Mouse (Mus musculus): ENCODE measurements at regions not wholly inside any gene's neighbourhood (a gene's known extent, or its start where the extent isn't known, plus 50 kb on each side); places are given as distances from the start of the nearest gene placed in this dataset.

DNA sequence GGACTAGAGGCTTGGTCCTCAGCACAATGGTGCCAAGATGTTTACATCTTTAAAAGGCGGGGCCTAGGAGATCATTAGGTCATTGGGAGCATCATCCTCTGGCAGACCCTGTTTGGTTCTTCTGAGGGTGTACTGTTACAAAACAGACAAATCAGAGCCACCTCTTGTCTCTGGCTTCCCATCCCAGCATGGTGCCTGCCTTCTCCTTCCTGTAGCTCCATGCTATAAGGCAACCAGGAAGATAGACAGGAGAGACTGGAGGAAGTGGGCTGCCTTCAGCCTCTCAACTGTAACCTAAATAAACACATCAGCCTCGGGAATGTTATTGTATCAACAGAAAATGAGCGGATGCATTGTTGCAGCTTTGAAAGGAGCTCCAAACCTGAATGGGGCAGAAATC lies 529.8 kb upstream of the Gm765 start:
- DNase-seq (ENCODE audit: extremely low spot score, low spot score) = no peak
- no peaks in the 10 kb centered on the region for H3K9me3 ChIP-seq
- H3K36me3 ChIP-seq (replicated peaks) = no peaks in the 10 kb centered on the region
- H3K27me3 ChIP-seq (ENCODE audit: poor library complexity, severe bottlenecking) = no peaks in the 10 kb centered on the region
- no peak overlapping the region for H3K4me3 ChIP-seq
- WGBS = 64% methylated on average over 3 of the region's 3 CpGs
- H3K27ac ChIP-seq = no peak overlapping the region
- H3K4me1 ChIP-seq = 0 out of 2 replicates have a peak, but pooled peaks cover 5% of the 10 kb centered on the region

DNA sequence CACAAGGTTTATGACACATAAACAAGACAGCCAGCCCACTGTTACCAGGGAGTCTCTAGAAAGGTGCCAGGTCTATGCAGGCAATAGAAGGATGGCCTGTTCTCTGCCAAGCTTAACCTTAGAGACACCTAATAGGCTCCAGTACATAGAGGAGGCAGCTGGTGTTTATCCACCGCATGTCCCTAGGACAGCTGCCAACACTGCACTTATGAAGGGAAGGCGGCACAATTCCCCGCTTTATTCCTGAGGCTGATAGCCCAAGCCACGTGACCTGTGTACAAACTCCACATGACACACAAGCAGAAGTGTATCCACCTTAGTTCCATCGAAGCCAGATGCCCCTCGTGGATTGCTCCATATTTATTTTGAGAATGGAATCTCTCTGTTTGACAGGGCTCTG lies 527.2 kb upstream of the Gm765 start:
- no peak overlapping the region for H3K4me3 ChIP-seq
- no peak for DNase-seq (ENCODE audit: extremely low spot score, low spot score)
- no peaks in the 10 kb centered on the region for H3K27me3 ChIP-seq (ENCODE audit: poor library complexity, severe bottlenecking)
- 92% methylated on average over 6 of the region's 6 CpGs for WGBS
- H3K9me3 ChIP-seq = no peaks in the 10 kb centered on the region
- 0 out of 2 replicates have a peak, but pooled peaks cover 5% of the 10 kb centered on the region for H3K4me1 ChIP-seq
- no peaks in the 10 kb centered on the region for H3K36me3 ChIP-seq (replicated peaks)
- H3K27ac ChIP-seq = no peak overlapping the region

- Histone ChIP-seq H3K27ac (no peak overlapping the region), H3K9me3 (no peaks in the 10 kb centered on the region), H3K36me3 (replicated peaks) (no peaks in the 10 kb centered on the region), H3K27me3 (ENCODE audit: poor library complexity, severe bottlenecking) (no peaks in the 10 kb centered on the region), H3K4me3 (no peak overlapping the region), H3K4me1 (no peaks in the 10 kb centered on the region)
- 87% methylated on average over 2 of the region's 2 CpGs for WGBS
- no peak for DNase-seq (ENCODE audit: extremely low spot score, low spot score)
Measured at GRCm38 (mm10) chr6:98864306-98864705, 521.8 kb upstream of the Gm765 start.

DNA sequence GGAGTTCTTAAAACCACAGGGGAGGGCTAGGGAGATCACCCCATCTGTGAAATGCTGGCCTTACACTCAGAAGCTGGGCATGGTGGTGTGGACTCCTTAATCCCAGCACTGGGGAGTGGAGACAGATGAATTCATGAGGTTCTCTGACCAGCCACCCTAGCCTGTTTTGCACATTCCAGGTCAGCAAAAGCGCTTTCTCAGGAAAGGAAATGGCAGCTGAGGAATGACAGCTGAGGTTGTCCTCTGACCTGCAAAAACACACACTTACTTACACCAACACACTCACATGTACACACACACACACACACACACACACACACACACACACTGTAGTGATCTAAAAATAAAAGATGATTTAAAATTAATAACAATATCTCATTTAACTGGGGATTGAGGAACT lies 513.4 kb upstream of the Gm765 start:
- Histone ChIP-seq H3K4me1 (peaks cover 5% of the 10 kb centered on the region; the same call in 1 of the 2 replicates), H3K36me3 (replicated peaks) (no peaks in the 10 kb centered on the region), H3K27me3 (ENCODE audit: poor library complexity, severe bottlenecking) (no peaks in the 10 kb centered on the region), H3K27ac (no peak overlapping the region), H3K4me3 (no peak overlapping the region), H3K9me3 (no peaks in the 10 kb centered on the region)
- WGBS = 82% methylated on average over 1 of the region's 1 CpGs
- DNase-seq (ENCODE audit: extremely low spot score, low spot score) = no peak

- Histone ChIP-seq H3K9me3 (no peaks in the 10 kb centered on the region), H3K27ac (no peak overlapping the region), H3K4me3 (no peak overlapping the region), H3K36me3 (replicated peaks) (no peaks in the 10 kb centered on the region), H3K27me3 (ENCODE audit: poor library complexity, severe bottlenecking) (no peaks in the 10 kb centered on the region), H3K4me1 (no peaks in the 10 kb centered on the region)
- WGBS = 90% methylated on average over 2 of the region's 2 CpGs
- DNase-seq (ENCODE audit: extremely low spot score, low spot score) = no peak
Measured at GRCm38 (mm10) chr6:98850906-98851305, 508.4 kb upstream of the Gm765 start.

DNA sequence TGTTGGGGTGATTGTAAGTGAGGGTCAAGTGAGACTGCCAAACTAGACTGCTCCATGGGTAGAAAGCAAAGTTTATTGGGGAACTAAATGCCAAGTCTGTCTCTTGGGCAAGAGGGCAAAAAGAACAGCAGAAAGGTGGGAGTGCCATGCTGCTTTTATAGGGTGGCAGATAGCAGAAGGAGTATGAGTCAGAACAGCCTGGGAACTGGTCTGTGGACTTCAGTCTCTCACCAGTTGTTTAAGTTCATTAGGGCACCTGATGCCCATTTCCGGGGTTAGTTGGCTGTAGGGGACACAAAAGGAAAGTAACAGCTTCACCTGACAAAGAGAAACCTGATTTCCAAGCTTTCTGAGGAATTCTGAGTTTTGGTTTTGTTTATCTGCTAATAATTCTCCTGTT lies 506.3 kb upstream of the Gm765 start:
- Histone ChIP-seq H3K36me3 (replicated peaks) (no peaks in the 10 kb centered on the region), H3K4me1 (no peaks in the 10 kb centered on the region), H3K27ac (no peak overlapping the region), H3K27me3 (ENCODE audit: poor library complexity, severe bottlenecking) (no peaks in the 10 kb centered on the region), H3K4me3 (no peak overlapping the region), H3K9me3 (no peaks in the 10 kb centered on the region)
- DNase-seq (ENCODE audit: extremely low spot score, low spot score) = no peak
- 84% methylated on average over 1 of the region's 1 CpGs for WGBS

- DNase-seq (ENCODE audit: extremely low spot score, low spot score) = no peak
- WGBS = 87% methylated on average over 5 of the region's 5 CpGs
Measured at GRCm38 (mm10) chr6:98846001-98846695, 503.6 kb upstream of the Gm765 start.

GRCm38 (mm10) chr6:98843598-98843997 lies 501.0 kb upstream of the Gm765 start:
- DNase-seq (ENCODE audit: extremely low spot score, low spot score) = no peak
- no peak overlapping the region for H3K27ac ChIP-seq
- no peaks in the 10 kb centered on the region for H3K27me3 ChIP-seq (ENCODE audit: poor library complexity, severe bottlenecking)
- no peak overlapping the region for H3K4me3 ChIP-seq
- 92% methylated on average over 5 of the region's 5 CpGs for WGBS
- no peaks in the 10 kb centered on the region for H3K36me3 ChIP-seq (replicated peaks)
- no peaks in the 10 kb centered on the region for H3K9me3 ChIP-seq
- peaks cover 9% of the 10 kb centered on the region for H3K4me1 ChIP-seq

More at GRCm38 (mm10) chr6:98846001-98846695, 503.6 kb upstream of the Gm765 start:
- Histone ChIP-seq H3K36me3 (replicated peaks) (no peaks in the 10 kb centered on the region), H3K27ac (no peak overlapping the region), H3K9me3 (no peaks in the 10 kb centered on the region), H3K27me3 (ENCODE audit: poor library complexity, severe bottlenecking) (no peaks in the 10 kb centered on the region), H3K4me1 (peaks cover 4% of the 10 kb centered on the region), H3K4me3 (no peak overlapping the region)

- Histone ChIP-seq H3K27me3 (ENCODE audit: poor library complexity, severe bottlenecking) (no peaks in the 10 kb centered on the region), H3K9me3 (no peaks in the 10 kb centered on the region), H3K27ac (no peak overlapping the region), H3K4me1 (peaks cover 9% of the 10 kb centered on the region), H3K4me3 (no peak overlapping the region), H3K36me3 (replicated peaks) (no peaks in the 10 kb centered on the region)
- WGBS = 66% methylated on average over 4 of the region's 4 CpGs
- DNase-seq (ENCODE audit: extremely low spot score, low spot score) = no peak
Measured at GRCm38 (mm10) chr6:98842924-98843323, 500.4 kb upstream of the Gm765 start.

DNA sequence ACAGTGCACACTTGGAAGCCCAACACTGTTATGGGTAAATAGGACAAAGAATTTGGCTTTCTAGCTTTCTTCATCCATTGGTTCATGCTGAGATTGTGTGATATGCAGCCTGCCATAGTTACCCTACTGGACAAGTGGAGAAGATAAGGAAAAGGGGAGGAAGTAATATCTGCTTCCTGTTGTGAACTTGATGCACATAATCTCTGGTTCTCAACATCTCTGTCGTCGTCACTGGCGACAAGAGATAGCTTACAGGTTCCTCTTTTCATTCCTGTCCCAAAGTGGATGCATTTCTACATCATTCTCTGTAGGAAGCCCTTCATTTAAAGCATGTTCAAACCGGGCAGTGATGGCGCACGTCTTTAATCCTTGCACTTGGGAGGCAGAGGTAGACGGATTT lies 491.4 kb upstream of the Gm765 start:
- no peaks in the 10 kb centered on the region for H3K9me3 ChIP-seq
- H3K4me1 ChIP-seq = no peaks in the 10 kb centered on the region
- no peaks in the 10 kb centered on the region for H3K36me3 ChIP-seq (replicated peaks)
- no peaks in the 10 kb centered on the region for H3K27me3 ChIP-seq (ENCODE audit: poor library complexity, severe bottlenecking)
- DNase-seq (ENCODE audit: extremely low spot score, low spot score) = no peak
- WGBS = 92% methylated on average over 7 of the region's 7 CpGs
- H3K27ac ChIP-seq = no peak overlapping the region
- H3K4me3 ChIP-seq = no peak overlapping the region

DNA sequence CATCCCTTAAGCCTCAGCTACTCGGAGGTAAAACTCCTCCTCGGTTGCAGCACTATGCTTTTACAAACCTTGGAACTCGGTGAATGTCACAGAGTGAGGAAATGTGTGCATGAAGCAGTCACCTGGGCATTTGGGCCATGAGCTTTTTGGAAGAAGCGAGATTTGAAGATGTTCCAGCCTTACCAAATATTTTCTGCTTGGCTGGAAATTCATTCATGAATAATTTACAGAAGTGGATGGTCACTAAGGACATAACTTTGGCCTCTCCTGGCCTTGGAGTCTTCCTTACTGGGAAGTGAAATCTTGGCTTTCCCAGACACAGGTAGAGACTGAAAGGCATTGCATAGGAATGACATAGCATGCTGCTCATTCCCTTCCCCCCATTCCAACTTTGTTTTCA lies 487.6 kb upstream of the Gm765 start:
- Histone ChIP-seq H3K9me3 (no peaks in the 10 kb centered on the region), H3K4me3 (no peak overlapping the region), H3K36me3 (replicated peaks) (no peaks in the 10 kb centered on the region), H3K27ac (no peak overlapping the region), H3K27me3 (ENCODE audit: poor library complexity, severe bottlenecking) (no peaks in the 10 kb centered on the region), H3K4me1 (no peaks in the 10 kb centered on the region)
- 89% methylated on average over 4 of the region's 4 CpGs for WGBS
- DNase-seq (ENCODE audit: extremely low spot score, low spot score) = no peak

DNA sequence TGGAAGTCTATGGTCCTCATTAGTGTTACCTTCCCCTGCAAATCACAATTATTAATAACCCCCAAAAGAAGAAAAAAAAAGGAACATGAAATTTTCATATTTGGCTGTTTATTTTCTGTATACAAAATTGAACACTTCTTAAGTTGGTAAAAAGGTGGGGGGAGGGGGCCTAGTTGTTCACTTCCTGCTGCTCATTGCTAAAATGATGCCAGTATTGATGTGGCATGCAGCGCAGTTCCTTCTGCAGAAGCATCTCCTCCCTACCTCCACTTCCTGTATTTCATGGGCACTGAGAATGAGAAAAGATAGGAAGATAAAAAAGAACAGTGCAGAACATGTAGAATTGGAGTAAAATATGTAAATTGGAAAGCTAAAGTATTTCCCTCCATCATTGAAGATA lies 465.5 kb upstream of the Gm765 start:
- H3K9me3 ChIP-seq = no peaks in the 10 kb centered on the region
- WGBS = 93% methylated on average over 1 of the region's 1 CpGs
- no peaks in the 10 kb centered on the region for H3K36me3 ChIP-seq (replicated peaks)
- no peaks in the 10 kb centered on the region for H3K27me3 ChIP-seq (ENCODE audit: poor library complexity, severe bottlenecking)
- H3K27ac ChIP-seq = no peak overlapping the region
- 0 out of 2 replicates have a peak, but pooled peaks cover 4% of the 10 kb centered on the region for H3K4me1 ChIP-seq
- DNase-seq (ENCODE audit: extremely low spot score, low spot score) = no peak
- H3K4me3 ChIP-seq = no peak overlapping the region

GRCm38 (mm10) chr6:98803384-98803949 lies 460.9 kb upstream of the Gm765 start:
- Histone ChIP-seq H3K4me1 (peaks cover 26% of the 10 kb centered on the region), H3K9me3 (no peaks in the 10 kb centered on the region), H3K27ac (no peak overlapping the region), H3K4me3 (no peak overlapping the region), H3K36me3 (replicated peaks) (no peaks in the 10 kb centered on the region), H3K27me3 (ENCODE audit: poor library complexity, severe bottlenecking) (no peaks in the 10 kb centered on the region)
- DNase-seq (ENCODE audit: extremely low spot score, low spot score) = no peak
- 92% methylated on average over 13 of the region's 13 CpGs for WGBS

All from forebrain, embryonic 10.5 days (tissue).